Mouse (Mus musculus): ENCODE results near the gene Apoa5.

GRCm38 (mm10) chr9:46270782-46271181, 2.3 kb downstream of the Apoa5 start:
- TF ChIP-seq POLR2A (IDR thresholded peaks at IDR 0.05; ENCODE audit: low read depth, low read length), result no peak
- no peak for TF ChIP-seq CTCF (IDR thresholded peaks at IDR 0.05; ENCODE audit: extremely low read depth, insufficient read depth, insufficient read length, insufficient replicate concordance)
